Mouse (Mus musculus) ovary, postnatal 14 days (tissue): Measurements from ENCODE around the gene 1190005I06Rik.

ENCODE experiments used
- DNase-seq: peaks from one replicate; pipeline ENCODE4 v3.0.0; 2022; ENCODE audit warnings: low spot score

1190005I06Rik gene

DNA sequence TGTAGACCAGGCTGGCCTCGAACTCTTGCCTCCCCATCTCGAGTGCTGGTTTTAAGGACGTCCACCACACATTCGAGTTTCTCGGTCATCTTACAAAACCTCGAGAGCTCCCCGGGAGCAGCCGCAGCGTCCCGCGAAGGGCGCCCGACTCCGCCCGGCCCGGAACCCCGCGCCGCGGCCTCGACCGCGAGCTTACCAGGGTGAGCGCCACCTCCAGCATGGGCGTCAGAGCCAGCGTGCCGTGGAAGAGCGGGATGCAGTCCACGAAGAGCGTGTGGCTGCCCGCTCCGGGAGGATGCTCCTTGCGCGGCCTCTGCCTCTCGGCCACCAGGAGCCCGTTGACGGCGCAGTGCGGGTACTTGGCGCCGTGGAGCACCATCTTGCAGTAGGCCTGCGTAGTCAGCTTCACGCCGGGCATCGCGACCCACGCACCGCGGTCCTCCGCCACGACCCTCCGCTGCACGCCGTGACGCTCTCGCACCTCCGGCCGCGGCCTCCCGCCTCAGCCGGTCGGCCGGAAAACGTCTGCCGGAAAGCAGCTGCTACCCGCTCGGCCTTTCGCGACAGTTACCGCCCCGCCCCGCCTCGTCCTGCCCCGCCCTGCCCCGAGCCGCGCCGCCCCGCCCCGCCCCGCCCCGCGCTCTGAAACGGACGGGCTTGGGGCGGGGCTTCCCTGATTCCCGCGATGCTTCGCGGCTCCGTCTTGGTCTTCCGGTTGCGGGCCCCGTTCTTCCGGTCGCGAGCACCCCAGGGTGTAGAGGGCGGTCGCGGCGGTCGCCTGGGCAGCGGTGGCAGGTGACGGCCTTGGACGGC is 20.3 kb upstream of the 1190005I06Rik start, which contains the start of the genes Gm27021 and Cox4i1:
Gene Gm27021 (minus strand): TSS at position 519 of the 813 bp plus-strand sequence.
Gene Cox4i1 (plus strand): TSS at position 662 of the 813 bp plus-strand sequence.
- DNase-seq = peak; percentile 81

DNA sequence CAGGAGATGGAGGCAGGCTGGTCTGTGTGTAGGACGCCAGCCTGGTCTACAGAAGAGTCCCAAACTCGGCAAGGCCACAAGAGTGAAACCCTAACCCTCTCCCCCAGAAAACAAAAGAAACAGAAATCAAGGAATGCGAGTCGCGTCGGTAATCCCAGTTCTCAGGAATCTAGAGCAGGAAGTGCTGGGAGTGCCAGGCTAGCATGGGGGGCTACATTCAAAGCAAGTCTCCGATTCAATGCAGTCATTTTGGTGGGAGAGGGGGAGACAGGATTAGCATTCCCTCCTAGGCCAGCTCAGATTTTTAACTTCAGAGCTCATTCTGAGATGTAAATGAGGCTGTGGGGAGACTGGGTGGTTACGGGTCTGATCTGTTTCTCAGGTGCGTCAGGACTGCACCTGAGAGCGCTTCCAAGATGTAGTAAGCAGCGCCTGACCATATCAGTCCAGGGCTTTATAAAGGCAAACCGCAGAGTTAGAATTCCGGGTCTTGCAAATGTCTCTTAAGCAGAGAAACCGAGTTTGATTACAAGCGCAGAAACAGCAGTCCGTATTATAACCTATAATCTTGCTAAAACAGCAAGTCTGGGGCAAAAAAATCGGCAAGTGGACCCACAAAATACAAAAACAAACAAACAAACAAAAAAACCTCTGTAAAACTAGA is 19.5 kb upstream of the 1190005I06Rik start:
- DNase-seq = no peak

DNA sequence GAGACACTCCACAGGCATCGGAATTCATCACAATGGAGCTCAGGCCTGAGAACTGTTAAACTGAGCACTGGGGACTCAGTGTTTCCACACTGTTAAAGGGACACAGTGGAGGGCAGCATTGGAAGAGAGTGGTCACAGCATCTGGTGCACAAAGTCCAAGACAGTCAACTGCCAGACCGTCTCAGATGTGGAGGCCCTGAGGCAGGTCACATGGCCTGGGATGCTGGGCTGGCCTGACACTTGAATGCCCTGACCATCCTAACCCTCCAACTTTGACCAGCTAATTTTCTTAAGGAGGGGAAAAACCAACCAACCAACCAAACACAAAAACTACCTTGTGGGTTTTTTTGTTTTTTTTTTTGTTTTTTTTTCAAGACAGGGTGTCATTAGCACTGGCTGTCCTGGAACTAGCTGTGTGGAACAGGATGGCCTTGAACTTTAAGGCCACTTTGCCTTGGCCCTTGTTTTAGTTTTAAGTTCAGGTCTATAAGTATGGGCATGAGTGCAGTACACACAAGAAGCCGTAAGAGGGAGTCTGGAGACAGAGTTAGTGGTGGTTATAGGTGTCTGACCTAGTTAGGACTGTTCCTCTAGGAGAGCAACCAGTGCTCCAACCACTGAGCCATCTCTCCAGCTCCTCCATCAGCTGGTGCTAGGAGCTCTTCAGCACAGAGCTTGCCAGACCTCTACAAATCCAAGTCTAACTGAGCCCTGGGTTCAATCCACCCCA is 18.5 kb upstream of the 1190005I06Rik start:
- DNase-seq = no peak

DNA sequence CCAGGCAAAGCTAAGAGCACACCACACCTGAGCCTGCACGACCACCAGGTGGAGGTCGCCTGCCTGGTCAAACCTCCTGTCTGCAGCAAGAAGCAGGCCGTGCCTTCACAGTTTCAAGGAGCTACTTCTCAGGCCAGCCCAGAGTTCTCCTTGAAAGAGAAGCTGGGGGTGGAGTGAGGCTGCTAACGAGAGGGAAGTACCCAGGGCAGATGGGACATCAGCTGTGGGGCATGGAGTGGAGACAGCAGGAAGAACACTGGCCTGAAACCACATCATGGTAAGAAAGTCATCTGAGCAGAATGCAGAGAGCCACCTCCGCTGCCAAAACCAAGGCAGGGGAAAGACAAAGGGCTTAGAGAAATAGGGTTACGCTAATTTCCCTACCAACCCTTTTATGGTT is 17.1 kb upstream of the 1190005I06Rik start:
- DNase-seq = no peak

DNA sequence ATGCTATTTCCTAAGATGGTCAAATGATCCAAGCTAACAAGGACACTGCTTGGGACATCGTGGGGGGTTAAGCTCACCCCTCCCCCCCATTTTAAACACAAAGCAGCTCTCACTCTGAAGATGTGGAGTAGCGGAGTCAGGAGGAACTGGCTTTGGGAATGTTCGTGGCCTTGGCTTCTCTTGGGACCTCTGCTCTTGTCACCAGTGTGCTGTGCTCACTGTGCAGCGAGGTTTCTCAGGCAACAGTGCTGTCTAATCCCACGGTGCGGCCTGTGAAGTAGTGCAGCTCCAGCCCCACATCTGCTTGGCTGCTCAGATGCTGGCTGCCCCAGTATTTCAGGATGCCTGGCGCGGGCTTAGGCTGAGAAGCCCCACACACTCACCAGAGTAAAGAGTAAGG is 10.0 kb upstream of the 1190005I06Rik start:
- no peak for DNase-seq

DNA sequence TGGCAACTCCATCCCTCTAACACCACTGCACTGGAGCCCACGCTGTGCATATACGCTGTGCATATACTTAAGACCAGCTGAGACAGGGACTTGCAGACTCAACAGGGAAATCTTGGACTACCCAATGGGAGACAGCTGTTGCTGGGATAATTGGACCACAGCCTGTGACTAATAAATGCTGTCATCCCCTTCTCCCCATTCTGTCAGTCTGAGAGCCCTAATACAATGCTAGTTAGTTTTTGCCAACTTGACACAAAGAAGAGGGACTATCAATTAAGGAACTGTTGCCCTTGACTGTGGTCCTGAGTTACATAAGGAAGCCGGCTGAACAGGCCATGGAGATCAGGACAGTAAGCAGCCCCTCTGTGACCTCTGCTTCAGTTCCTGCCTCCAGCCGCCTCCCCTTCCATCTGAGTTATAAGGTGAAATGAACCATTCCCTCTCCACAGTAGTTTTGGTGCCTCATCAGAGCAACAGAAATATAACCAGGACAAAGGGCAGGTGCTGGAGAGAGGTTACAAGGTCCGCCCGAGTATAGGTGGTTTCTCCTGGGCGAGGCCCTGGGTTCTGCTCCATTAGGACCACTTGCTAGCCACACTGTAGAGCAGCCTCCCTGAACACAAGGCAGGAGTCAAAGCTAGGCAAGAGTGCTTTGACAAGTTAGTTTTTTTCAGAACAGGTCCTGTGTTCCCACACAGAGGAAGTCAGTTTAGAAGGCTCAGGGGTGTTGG is 9.1 kb upstream of the 1190005I06Rik start:
- DNase-seq = no peak

DNA sequence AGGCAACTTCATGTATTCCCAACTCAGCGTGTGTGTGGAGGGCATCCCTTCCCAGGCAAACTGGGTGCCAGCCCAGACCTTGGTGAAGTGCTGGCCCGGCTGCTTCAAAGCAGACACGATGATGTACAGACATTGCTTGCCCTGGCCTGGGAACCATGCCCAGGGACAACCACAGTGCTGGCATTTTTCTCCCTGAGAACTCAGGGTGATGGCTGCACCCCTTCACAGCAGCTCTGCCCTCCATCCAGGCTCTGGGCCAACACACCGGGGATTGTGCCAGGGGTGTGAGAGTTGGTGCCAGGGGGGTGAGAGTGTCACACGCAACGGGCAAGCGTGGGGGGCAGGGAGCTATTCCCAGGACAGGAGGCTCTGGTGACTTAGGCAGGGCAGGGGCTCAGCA is 2.8 kb downstream of the 1190005I06Rik start:
- DNase-seq = peak; percentile 57

DNA sequence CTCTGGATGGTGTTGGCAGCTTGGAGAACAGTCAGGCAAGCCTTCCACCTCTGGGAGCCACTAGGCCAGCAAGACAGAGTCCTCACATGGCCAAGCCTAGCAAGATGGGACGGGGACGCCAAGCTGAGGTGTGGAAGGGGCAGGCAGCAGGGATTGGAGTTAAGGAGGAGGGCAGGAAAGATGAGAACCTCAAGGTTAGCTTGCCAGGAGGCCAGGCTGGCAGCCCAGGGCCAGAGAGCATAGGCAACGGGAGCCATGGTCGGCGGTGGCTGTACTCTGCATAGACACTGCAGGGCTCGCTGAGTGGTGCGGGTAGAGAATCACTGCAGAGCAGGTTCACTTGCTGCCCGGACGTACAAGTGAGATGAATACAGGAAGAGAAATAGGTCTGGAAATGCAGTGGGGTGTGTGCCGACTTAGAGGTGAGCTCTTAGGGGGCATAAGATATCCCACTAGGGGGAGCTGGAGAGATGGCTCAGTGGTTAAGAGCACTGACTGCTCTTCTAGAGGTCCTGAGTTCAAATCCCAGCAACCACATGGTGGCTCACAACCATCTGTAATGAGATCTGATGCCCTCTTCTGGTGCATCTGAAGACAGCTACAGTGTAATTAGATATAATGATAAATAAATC is 5.3 kb downstream of the 1190005I06Rik start:
- no peak for DNase-seq

DNA sequence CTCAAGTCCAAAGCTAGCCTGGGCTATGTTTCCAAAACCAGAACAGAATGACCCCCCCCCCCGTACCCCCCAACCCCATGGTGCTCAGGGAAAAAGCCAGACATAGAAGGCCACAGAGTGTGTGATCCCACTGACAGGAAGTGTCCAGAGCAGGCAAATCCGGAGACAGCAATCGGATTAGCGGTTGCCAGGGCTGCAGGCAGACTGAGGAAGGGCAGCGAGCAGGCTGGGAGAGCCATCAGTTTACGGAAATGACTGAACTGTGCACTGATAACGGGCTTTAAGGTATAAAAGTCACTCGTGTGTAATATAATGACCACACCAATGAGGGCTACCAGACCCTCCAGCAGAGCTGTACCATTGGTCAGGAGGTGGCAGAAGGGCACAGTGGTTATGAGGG is 6.2 kb downstream of the 1190005I06Rik start:
- no peak for DNase-seq

DNA sequence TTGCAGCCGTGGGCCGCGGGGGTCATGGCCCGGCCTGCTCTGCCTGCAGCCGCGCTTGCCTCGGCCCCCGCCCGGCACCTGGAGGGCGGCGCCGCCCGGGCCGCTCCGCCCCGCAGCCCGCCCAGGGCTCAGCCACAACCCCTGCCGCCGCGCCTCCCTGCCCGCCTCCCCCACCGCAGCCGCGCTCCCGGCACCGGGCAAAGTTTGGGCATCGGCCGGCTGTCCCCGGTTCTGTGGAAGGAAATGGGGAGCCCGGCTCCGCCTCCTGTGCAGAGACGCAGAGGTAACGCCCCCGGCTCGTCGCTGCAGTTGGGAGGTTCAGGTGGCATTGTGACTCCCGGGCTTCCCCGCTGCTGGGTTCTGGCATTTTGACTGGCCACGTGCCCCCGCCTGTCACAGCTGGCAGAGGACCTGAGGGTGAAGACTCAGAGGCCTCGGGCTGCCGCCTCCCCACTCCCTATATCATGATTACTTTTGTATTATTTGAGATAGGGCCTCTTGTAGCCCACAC is 13.0 kb downstream of the 1190005I06Rik start:
- peak; percentile 30 for DNase-seq

DNA sequence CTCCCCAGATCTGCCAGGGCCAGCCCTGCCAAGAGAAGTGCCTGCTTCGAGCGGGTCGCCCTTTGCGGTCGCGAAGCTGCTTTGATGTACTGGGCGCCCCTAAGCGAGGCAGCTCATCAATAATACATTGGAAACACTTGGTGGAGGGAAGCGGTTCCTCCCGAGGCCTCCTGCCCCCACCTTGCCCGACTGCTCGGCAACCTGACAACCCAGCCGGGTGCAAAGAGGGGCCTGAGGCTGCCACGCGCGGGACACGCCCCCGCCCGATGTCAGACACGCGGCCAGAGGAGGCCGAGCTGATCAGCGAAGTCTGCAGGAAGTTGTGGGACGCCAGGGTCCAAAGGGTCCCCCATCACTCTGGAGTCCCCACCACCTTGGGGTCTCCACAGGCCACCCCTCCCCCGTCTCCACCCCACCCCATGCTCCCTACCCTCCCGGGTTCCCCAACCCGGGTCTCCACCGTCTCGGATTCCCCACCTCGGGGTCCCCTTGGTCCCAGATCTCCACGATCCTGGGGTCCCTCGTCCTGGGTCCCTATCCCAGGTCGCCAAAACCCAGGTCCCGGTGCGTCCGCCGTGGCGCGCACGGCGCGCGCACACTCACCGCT is 13.7 kb downstream of the 1190005I06Rik start:
- DNase-seq = no peak

DNA sequence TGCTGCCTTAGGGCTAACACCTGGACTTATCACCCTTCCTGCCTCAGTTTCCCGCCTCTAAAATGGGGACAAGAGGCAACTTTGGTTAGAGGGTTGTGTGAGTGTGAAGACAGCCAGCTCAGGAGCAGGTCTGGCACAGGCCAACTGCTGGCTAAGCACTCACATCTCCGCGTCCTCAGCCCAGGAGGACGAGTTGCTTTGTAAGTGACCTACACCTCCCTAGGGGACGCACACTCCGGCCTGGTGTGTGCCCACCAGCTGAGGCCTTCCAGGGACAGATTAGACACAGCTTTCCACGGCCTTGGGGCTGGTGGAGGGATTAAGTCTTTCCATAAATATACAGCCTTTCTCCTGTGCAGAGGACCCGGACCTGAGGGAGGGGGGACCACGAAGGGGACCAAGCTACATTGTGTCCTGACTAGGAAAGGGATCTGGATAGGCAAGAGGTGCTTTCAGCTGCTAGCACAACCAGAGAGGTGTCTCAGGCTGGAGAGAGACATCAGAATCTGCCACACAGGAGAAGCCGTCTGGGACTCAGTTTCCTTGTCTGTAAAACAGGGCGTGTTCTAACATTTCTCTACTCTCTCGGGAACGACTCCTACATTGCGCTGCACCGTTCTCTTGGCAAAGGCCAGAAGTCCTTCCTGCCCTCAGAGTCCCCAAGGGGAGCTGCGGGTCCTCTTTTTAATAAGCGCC is 14.3 kb downstream of the 1190005I06Rik start:
- DNase-seq = no peak

DNA sequence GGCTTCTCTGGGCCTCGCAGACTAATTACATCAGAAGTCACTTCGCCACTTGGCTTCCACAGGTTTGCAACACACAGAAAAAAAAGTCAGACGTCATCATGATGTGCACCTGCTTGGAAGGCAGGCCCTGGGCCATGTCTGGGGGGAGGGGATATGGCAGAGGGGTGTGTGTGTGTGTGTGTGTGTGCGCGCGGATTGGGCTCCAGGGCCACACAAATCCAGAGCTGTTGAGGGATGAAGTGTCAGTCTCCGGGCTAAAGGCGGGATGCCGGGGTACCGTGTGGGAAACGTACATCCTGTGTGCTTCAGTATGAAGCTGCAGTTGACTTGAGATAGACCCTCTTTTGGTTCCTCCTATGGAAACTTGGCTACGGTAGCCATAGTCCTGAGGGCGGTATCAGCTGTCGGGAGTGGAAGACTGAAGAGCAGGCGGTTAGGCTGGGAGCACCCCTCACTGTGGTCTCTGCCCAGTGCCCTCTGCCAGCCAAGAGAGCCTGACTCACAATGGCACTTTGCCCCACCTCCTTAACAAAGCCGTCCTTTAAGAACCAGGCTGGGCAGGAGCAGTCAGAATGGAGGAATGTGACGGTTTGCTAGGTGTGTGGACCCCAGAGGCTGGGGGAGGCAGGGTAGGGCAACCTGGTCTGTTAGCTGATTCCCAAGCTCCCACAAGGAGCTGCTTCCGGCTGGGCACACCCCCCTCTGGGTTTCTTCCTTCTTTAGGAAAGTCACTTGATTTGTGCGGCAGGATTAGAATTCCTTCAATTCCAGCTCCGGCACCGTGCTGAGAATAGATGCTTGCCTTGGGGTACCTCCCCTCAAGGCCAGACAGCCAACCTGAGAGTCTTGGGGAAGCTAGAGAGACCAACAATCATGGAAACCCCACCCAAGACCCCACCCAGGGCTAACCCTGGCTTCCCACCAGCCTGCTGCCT is 15.7 kb downstream of the 1190005I06Rik start:
- DNase-seq = no peak

DNA sequence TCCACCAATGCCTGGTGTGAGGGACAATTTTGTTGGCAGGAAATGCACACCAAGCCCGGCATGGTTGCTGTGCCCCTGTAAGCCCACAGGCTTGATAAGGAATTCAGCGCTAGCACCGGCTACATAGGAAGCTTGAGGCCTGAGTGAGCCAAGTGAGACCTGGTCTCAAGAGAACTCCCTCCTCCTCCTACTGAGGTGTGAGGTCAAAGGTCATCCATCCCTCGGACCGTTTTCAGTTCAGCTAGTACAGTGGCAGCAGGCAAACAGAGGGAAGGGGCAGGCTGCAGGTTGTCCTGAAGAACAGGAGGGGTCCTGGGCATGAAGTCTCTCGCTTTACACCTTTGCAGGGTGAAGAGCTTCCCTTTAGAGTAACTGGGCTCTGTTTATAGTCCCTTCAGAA is 16.6 kb downstream of the 1190005I06Rik start:
- no peak for DNase-seq

DNA sequence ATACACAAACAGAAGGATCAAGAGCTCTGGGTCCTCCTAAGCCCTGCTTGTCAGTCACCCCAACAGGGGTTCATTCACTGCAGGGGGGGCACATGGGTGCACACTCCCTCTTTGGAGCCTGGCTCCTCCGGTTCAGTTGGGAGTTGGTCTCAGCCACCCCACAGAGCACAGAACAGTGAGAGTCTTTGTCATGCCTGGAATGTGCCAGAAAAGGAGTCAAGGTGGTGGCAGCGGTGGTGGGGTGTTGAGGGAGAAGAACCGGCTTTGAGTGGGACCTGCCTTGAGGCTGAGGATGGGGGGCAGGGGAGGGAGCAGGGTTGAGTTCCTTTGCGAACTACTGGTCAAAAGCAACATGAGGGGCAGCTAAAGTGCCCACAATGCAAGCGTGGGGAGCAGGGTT is 17.4 kb downstream of the 1190005I06Rik start:
- no peak for DNase-seq

DNA sequence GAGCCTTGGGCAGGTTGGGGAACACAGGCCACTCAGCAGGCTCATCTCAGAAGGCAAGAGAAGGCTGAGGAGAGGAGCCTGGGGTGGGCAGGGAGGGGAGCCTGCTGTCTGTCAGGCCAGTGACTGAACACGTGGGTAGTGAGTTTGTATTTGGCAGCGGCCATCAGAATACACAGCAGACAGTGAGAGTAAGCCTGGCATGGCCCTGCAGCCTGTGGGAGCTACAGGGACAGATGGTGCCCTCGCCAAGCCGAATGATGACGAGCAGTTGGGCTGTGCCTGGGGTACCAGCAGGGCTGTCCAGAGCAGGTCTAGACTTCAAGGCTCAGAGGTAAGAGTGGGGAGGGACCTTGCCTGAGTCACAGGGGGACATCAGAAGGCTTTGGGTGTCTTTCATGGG is 20.1 kb downstream of the 1190005I06Rik start:
- DNase-seq = no peak

DNA sequence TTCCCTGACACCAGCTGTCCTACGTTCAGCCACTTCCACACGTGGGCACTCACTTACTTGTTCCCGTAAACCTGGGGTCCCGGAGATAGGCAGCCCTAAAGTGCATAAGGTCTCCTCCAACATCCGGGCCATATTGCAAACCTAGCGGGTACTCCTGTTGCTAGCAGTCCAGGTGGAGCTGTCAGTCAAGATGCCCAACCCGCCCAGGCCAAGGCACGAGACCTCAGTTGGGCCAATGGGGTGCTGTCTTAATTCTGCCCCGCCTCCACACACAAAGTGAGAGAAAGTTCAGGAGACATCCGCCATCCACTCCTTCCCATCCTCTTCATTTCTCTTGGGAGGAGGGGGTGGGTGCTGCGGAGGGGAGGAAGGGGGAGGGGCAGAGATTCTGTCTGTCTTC is 21.0 kb downstream of the 1190005I06Rik start:
- no peak for DNase-seq

DNA sequence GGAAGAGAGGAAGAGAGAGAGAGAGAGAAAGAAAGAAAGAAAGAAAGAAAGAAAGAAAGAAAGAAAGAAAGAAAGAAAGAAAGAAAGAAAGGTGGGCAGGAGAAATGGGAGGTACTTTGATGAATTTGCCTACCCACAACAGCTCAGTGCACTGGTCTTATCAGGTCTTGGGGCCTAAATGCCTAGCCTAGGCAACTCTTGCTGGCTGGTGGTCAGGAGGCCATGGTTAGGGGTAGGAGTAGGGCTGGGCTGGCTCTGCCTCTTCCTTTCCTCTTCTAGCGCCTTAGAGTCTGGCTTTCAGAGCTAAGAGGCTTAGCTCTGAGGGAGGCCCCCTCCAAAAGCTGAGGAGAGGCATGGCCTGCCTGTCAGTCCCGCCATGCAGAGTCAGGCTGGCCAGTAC is 23.8 kb downstream of the 1190005I06Rik start:
- DNase-seq = no peak

DNA sequence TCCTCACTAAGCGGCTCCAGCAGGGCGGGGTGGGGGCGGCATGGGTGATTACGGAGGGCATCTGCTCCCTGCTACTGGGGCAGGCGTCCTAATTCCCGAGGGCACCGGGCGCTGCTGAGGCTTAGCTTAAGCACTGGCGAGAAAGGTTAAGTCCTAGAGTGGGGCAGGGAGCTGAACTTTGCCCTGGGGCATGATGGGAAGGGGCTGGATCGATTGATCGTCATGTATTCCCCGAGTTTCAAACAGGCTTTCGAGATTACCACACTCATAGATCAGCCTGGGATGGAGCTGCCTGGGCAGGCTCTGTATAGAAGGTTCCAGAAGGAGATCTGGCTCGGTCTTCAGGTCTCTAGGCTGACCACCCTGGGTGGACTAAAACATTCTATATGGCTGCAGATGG is 25.3 kb downstream of the 1190005I06Rik start:
- DNase-seq = no peak
